In the genomic region with DNA sequence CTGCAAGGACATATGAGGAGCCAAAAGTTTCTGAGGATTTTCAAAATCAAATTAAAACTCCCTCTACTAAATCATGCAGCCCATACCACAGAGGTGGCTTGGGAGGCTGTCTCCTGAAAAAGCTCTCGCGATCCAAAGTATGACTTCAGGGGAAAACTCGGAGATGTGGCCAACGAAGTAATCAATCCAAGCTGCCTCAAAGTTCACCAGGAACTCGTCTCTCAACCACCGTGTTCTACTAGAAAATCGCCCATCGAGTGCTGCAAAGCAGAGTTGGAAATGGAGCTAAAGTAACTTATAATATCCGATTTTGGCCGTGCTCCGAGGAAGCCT, we compare ENCODE assay signal across 8 mouse cellular contexts. TPM values are rescaled to one million over a fixed set of nuclear protein-coding genes. Genes with fewer than 3 reads are reported as not detected.
DNase-seq lines count a peak whose midpoint lies in the region; ATAC-seq and TF ChIP-seq lines count a peak whose summit lies in the region.

No protein-coding gene starts in this region.

- peak overlapping the region; percentile 86 to 97 for H3K4me3 ChIP-seq in heart, embryonic 14.5 days (ENCODE audit: control insufficient read depth in 1 of 2, insufficient read depth in 1 of 2, low read depth in 1 of 2, low read length in 2 of 2)
- peak overlapping the region; percentile 91 for H3K4me3 ChIP-seq in forebrain, embryonic 16.5 days (replicated peaks; ENCODE audit: low read length)
- H3K4me3 ChIP-seq in liver, postnatal 0 days (ENCODE audit: low read depth, low read length) = peak overlapping the region; percentile 84

- H3K27ac ChIP-seq in heart, embryonic 14.5 days (replicated peaks in 1 of 2; ENCODE audit: control insufficient read depth in 1 of 2, insufficient read depth in 1 of 2, low read depth in 2 of 2, low read length in 2 of 2) = peak overlapping the region; percentile 90 to 98
- peak overlapping the region; percentile 96 for H3K27ac ChIP-seq in forebrain, embryonic 16.5 days (ENCODE audit: low read length)
- peak overlapping the region; percentile 94 for H3K27ac ChIP-seq in liver, postnatal 0 days (ENCODE audit: low read depth)

- TF ChIP-seq CTCF in liver, postnatal 0 days (IDR thresholded peaks at IDR 0.05; ENCODE audit: low read depth) = no peak

- peak overlapping the region; percentile 84 for H3K4me2 ChIP-seq in heart, embryonic 14.5 days (ENCODE audit: low read length)
- H3K4me2 ChIP-seq in forebrain, embryonic 16.5 days (ENCODE audit: low read length) = peak overlapping the region; percentile 68
- H3K4me2 ChIP-seq in liver, postnatal 0 days (ENCODE audit: low read depth, low read length) = peak overlapping the region; percentile 80

- no peaks in the 10 kb centered on the region for H3K27me3 ChIP-seq in heart, embryonic 14.5 days (ENCODE audit: control insufficient read depth, insufficient read depth, low read length)
- H3K27me3 ChIP-seq in forebrain, embryonic 16.5 days (replicated peaks; ENCODE audit: control insufficient read depth, insufficient read depth, low read length) = no peaks in the 10 kb centered on the region
- H3K27me3 ChIP-seq in liver, postnatal 0 days (ENCODE audit: insufficient read depth, low read length) = no peaks in the 10 kb centered on the region

- peaks cover 4 to 17% of the 10 kb centered on the region in 2 experiments for H3K4me1 ChIP-seq in heart, embryonic 14.5 days (ENCODE audit: control insufficient read depth in 2 of 2, insufficient read depth in 2 of 2, low read length in 2 of 2)
- peaks cover 12% of the 10 kb centered on the region for H3K4me1 ChIP-seq in forebrain, embryonic 16.5 days (replicated peaks; ENCODE audit: control insufficient read depth, insufficient read depth, low read length)
- H3K4me1 ChIP-seq in liver, postnatal 0 days (ENCODE audit: insufficient read depth) = peaks cover 11% of the 10 kb centered on the region

- no peaks in the 10 kb centered on the region for H3K9me3 ChIP-seq in heart, embryonic 14.5 days (ENCODE audit: control insufficient read depth, low read length)
- no peaks in the 10 kb centered on the region for H3K9me3 ChIP-seq in forebrain, embryonic 16.5 days (ENCODE audit: control insufficient read depth, low read length)
- H3K9me3 ChIP-seq in liver, postnatal 0 days (ENCODE audit: low read length) = no peaks in the 10 kb centered on the region

- under 1% methylated on average over 11 of the region's 11 CpGs for WGBS in heart, embryonic 14.5 days
- under 1% methylated on average over 11 of the region's 11 CpGs for WGBS in forebrain, embryonic 16.5 days
- under 1% methylated on average over 11 of the region's 11 CpGs for WGBS in liver, postnatal 0 days (ENCODE audit: insufficient replicate concordance)

- TF ChIP-seq EP300 in liver, postnatal 0 days (IDR thresholded peaks at IDR 0.05; ENCODE audit: low read depth) = no peak

- no peak for DNase-seq in heart, postnatal 10 days
- DNase-seq in R1 (ENCODE audit: low read depth, low spot score) = peak; percentile 41
- DNase-seq in liver, postnatal 0 days = no peak
- no peak for DNase-seq in ovary, postnatal 14 days (ENCODE audit: low spot score)
- DNase-seq in layer of hippocampus, adult 11-12 months (ENCODE audit: low spot score) = no peak
- DNase-seq in cerebellum, postnatal 4 days (ENCODE audit: low spot score in 2 of 2) = no peak

- ATAC-seq in heart, embryonic 14.5 days (ENCODE audit: insufficient number of reproducible peaks, insufficient read depth, low FRiP score, low read depth) = no peak
- ATAC-seq in forebrain, embryonic 16.5 days = no peak
- ATAC-seq in liver, postnatal 0 days = no peak

- H3K36me3 ChIP-seq in heart, embryonic 14.5 days (ENCODE audit: control insufficient read depth, insufficient read depth, low read length) = peaks cover 13% of the 10 kb centered on the region
- H3K36me3 ChIP-seq in forebrain, embryonic 16.5 days (ENCODE audit: control insufficient read depth, insufficient read depth) = no peaks in the 10 kb centered on the region
- H3K36me3 ChIP-seq in liver, postnatal 0 days (replicated peaks; ENCODE audit: insufficient read depth, low read length) = peaks cover 14% of the 10 kb centered on the region

- intact Hi-C loops in heart, postnatal 10 days (cut with DNase I) = no loop called here

- peak overlapping the region; percentile 99 for H3K9ac ChIP-seq in heart, embryonic 14.5 days (ENCODE audit: low read length)
- peak overlapping the region; percentile 98 for H3K9ac ChIP-seq in forebrain, embryonic 16.5 days (replicated peaks; ENCODE audit: low read depth, low read length)
- peak overlapping the region; percentile 90 for H3K9ac ChIP-seq in liver, postnatal 0 days (replicated peaks)

RNA-seq across cellular contexts. Expression of a gene that starts 0.8 kb away (rescaled TPM):
- 164 and 174 TPM in 2 replicates for polyA plus RNA-seq in heart, embryonic 14.5 days (2014; fragmentation: Nextera tagmentation; extraction: Ambion mirVana)
- 10 to 100 TPM; 54.5 to 62.6 TPM for total RNA-seq in heart, postnatal 10 days (2021)
- 155 and 159 TPM in 2 replicates for polyA plus RNA-seq in forebrain, embryonic 16.5 days (2015; fragmentation: Nextera tagmentation; extraction: Ambion mirVana)
- 86.8 and 90.7 TPM in 2 replicates for polyA plus RNA-seq in liver, postnatal 0 days (2015; fragmentation: Nextera tagmentation; extraction: Ambion mirVana)

RNA-seq across cellular contexts. Expression of a gene that starts 27.1 kb away (rescaled TPM):
- 50.1 and 57.5 TPM in 2 replicates for polyA plus RNA-seq in heart, embryonic 14.5 days (2014; fragmentation: Nextera tagmentation; extraction: Ambion mirVana)
- total RNA-seq in heart, postnatal 10 days (2021) = 1 to 10 TPM; 7.2 to 9.5 TPM
- 14.0 and 16.3 TPM in 2 replicates for polyA plus RNA-seq in forebrain, embryonic 16.5 days (2015; fragmentation: Nextera tagmentation; extraction: Ambion mirVana)
- polyA plus RNA-seq in liver, postnatal 0 days (2015; fragmentation: Nextera tagmentation; extraction: Ambion mirVana) = 70.1 and 72.9 TPM in 2 replicates

RNA-seq across cellular contexts. Expression of a gene that starts 34.6 kb away (rescaled TPM):
- polyA plus RNA-seq in heart, embryonic 14.5 days (2014; fragmentation: Nextera tagmentation; extraction: Ambion mirVana) = 57.2 and 60.5 TPM in 2 replicates
- total RNA-seq in heart, postnatal 10 days (2021) = 10 to 100 TPM; 45.0 to 45.8 TPM
- polyA plus RNA-seq in forebrain, embryonic 16.5 days (2015; fragmentation: Nextera tagmentation; extraction: Ambion mirVana) = 128 and 135 TPM in 2 replicates
- polyA plus RNA-seq in liver, postnatal 0 days (2015; fragmentation: Nextera tagmentation; extraction: Ambion mirVana) = 30.0 and 30.3 TPM in 2 replicates

RNA-seq across cellular contexts. Expression of a gene that starts 44.5 kb away (rescaled TPM):
- 29.7 and 35.3 TPM in 2 replicates for polyA plus RNA-seq in heart, embryonic 14.5 days (2014; fragmentation: Nextera tagmentation; extraction: Ambion mirVana)
- total RNA-seq in heart, postnatal 10 days (2021) = 10 to 100 TPM; 34.4 to 38.4 TPM
- 12.0 and 13.0 TPM in 2 replicates for polyA plus RNA-seq in forebrain, embryonic 16.5 days (2015; fragmentation: Nextera tagmentation; extraction: Ambion mirVana)
- 34.8 and 35.2 TPM in 2 replicates for polyA plus RNA-seq in liver, postnatal 0 days (2015; fragmentation: Nextera tagmentation; extraction: Ambion mirVana)
